Mouse (Mus musculus) testis, adult 2 months (tissue): ENCODE measurements around the gene Utp18.

ENCODE experiments used
- CTCF ChIP-seq: fragments of 200-500 bp; IDR thresholded peaks from 2 replicates; pipeline ENCODE4 v1.5.1; 2012; ENCODE audit warnings: low read depth, mild to moderate bottlenecking, inconsistent platforms, low read length, moderate library complexity; ENCODE audit not compliant: control insufficient read depth, insufficient read depth, insufficient replicate concordance
- POLR2A ChIP-seq: fragments of 200-500 bp; IDR thresholded peaks from 2 replicates; pipeline ENCODE4 v1.6.1; 2012; ENCODE audit warnings: low read depth, mild to moderate bottlenecking, inconsistent platforms, low read length, moderate library complexity; ENCODE audit not compliant: control insufficient read depth

- TF ChIP-seq CTCF (no peak), POLR2A (no peak)
Observed at GRCm38 (mm10) chr11:93835800-93836199, 49.8 kb downstream of the Utp18 start.
